Mouse (Mus musculus) CH12.LX (cell line): Measurements from ENCODE around the gene Gm867. TPM values are rescaled to one million over a fixed set of nuclear protein-coding genes. Genes with fewer than 3 reads are reported as not detected.

Source experiments
- DNase-seq: peaks from one replicate; pipeline ENCODE4 v3.0.0-alpha.2; 2013; ENCODE audit errors: extremely low read depth
- H3K27ac ChIP-seq: 2 replicates; pipeline ENCODE4 v1.5.1; 2012; ENCODE audit warnings: low read depth, mild to moderate bottlenecking, control low read depth, moderate library complexity; ENCODE audit not compliant: insufficient read depth
- H3K27me3 ChIP-seq: replicated peaks from 2 replicates; pipeline ENCODE3; 2012; ENCODE audit warnings: inconsistent platforms
- H3K36me3 ChIP-seq, 2 experiments: replicated peaks in 1 of 2; 2 replicates each; pipeline versions ENCODE3 to v1.6.1; 2012; ENCODE audit warnings: inconsistent platforms in 1 of 2, low read length in 1 of 2, mild to moderate bottlenecking in 1 of 2, mixed read lengths in 1 of 2, moderate library complexity in 1 of 2; ENCODE audit not compliant: control insufficient read depth in 1 of 2, insufficient read depth in 1 of 2
- H3K4me1 ChIP-seq, 2 experiments: 2 replicates each; pipeline ENCODE4 v1.6.1; 2012; ENCODE audit warnings: inconsistent platforms in 1 of 2, moderate library complexity in 1 of 2; ENCODE audit not compliant: insufficient read depth in 2 of 2, control insufficient read depth in 1 of 2
- H3K4me2 ChIP-seq: 2 replicates; pipeline ENCODE4 v1.6.1; 2012; ENCODE audit warnings: low read depth, mild to moderate bottlenecking, control low read depth; ENCODE audit not compliant: poor library complexity, insufficient read depth, severe bottlenecking
- H3K4me3 ChIP-seq, 3 experiments: fragments of 150-350 bp in 1 of 3; sonication (generic) in 1 of 3; replicated peaks in 1 of 3; 2 replicates each; pipeline versions ENCODE3 to v1.5.1; 2011 to 2012; ENCODE audit warnings: low read depth in 2 of 3, low read length in 2 of 3, mild to moderate bottlenecking in 2 of 3, moderate library complexity in 2 of 3, control low read depth in 1 of 3, improper control_type of control experiment in 1 of 3, inconsistent platforms in 1 of 3, mixed read lengths in 1 of 3; ENCODE audit not compliant: poor library complexity in 1 of 3
- H3K79me2 ChIP-seq: replicated peaks from 2 replicates; pipeline ENCODE4 v1.6.1; 2012; ENCODE audit warnings: mild to moderate bottlenecking, moderate library complexity; ENCODE audit not compliant: control insufficient read depth, poor library complexity, insufficient read depth, severe bottlenecking; ENCODE audit errors: extremely low read depth
- H3K9ac ChIP-seq: 2 replicates; pipeline ENCODE4 v1.6.1; 2012; ENCODE audit warnings: low read depth, mild to moderate bottlenecking, control low read depth, moderate library complexity; ENCODE audit not compliant: insufficient read depth
- H3K9me3 ChIP-seq: replicated peaks from 2 replicates; pipeline ENCODE3; 2012; ENCODE audit warnings: low read length, inconsistent platforms, mixed read lengths
- BHLHE40 ChIP-seq: IDR thresholded peaks from 2 replicates; pipeline ENCODE4 v1.6.1; 2011; ENCODE audit warnings: mild to moderate bottlenecking, low read depth, low read length, improper control_type of control experiment
- CHD1 ChIP-seq: IDR thresholded peaks from 2 replicates; pipeline ENCODE4 v1.6.1; 2012; ENCODE audit warnings: low read depth, low read length, improper control_type of control experiment, inconsistent platforms
- CHD2 ChIP-seq: IDR thresholded peaks from 2 replicates; pipeline ENCODE4 v1.6.1; 2011; ENCODE audit warnings: low read length, improper control_type of control experiment
- HCFC1 ChIP-seq: IDR thresholded peaks from 2 replicates; pipeline ENCODE4 v1.6.1; 2012; ENCODE audit warnings: low read depth, mild to moderate bottlenecking, inconsistent platforms, low read length, improper control_type of control experiment
- MAFK ChIP-seq: IDR thresholded peaks from 2 replicates; pipeline ENCODE4 v1.6.1; 2011; ENCODE audit warnings: low read length, improper control_type of control experiment; ENCODE audit not compliant: insufficient replicate concordance
- MXI1 ChIP-seq: IDR thresholded peaks from 2 replicates; pipeline ENCODE4 v1.6.1; 2011; ENCODE audit warnings: mild to moderate bottlenecking, low read depth, low read length, improper control_type of control experiment
- NELFE ChIP-seq: IDR thresholded peaks from 2 replicates; pipeline ENCODE4 v1.6.1; 2011; ENCODE audit warnings: low read depth, low read length, improper control_type of control experiment
- POLR2A ChIP-seq: IDR thresholded peaks from 2 replicates; pipeline ENCODE4 v1.6.1; 2011; ENCODE audit warnings: low read depth, mild to moderate bottlenecking, improper control_type of control experiment, low read length
- SIN3A ChIP-seq: IDR thresholded peaks from 2 replicates; pipeline ENCODE4 v1.6.1; 2012; ENCODE audit warnings: low read length, improper control_type of control experiment, inconsistent platforms
- UBTF ChIP-seq: IDR thresholded peaks from 2 replicates; pipeline ENCODE4 v1.6.1; 2012; ENCODE audit warnings: low read depth, mild to moderate bottlenecking, inconsistent platforms, low read length, improper control_type of control experiment, moderate library complexity
- dilution Hi-C: fragments of 300-500 bp; cut with MboI; formaldehyde crosslinking; loops from 2 replicates; pipeline ENCODE4 v1.14.3; 2020; ENCODE audit warnings: low sequenced_read_pairs; ENCODE audit not compliant: extremely low pct_unique_long_range_greater_than_20kb, extremely low pct_ligation_motif_present
- in situ Hi-C: fragments of 300-500 bp; cut with MboI; formaldehyde crosslinking; loops from 3 replicates; pipeline ENCODE4 v1.14.3; 2019; ENCODE audit warnings: low sequenced_read_pairs, low pct_ligation_motif_present, low pct_unique_long_range_greater_than_20kb, mixed read lengths
- polyA plus RNA-seq: library from polyadenylated mRNA; unstranded; fragments of >175 nt; gene quantifications from 2 replicates; pipeline ENCODE4 v1.2.1, GENCODE M21; 2012; ENCODE audit warnings: low read depth; ENCODE audit not compliant: insufficient read length
- total RNA-seq, 2 experiments: library from RNA; depleted of rRNA; stranded (reverse); fragments of 300-350 nt in 1 of 2; fragments of >200 nt in 1 of 2; gene quantifications; 2 replicates each; pipeline ENCODE4 v1.2.3; 2012 to 2014

Gm867 gene
- total and polyA plus RNA-seq, 3 experiments: 0.42 to 3.5 TPM; not detected in 1

- Histone ChIP-seq H3K9ac (no peak overlapping the region), H3K4me1 (peaks cover 15 to 44% of the 10 kb centered on the region in 2 experiments), H3K27ac (no peak overlapping the region), H3K79me2 (no peaks in the 10 kb centered on the region), H3K4me3 (no peak overlapping the region), H3K27me3 (peaks cover 34% of the 10 kb centered on the region)
- no peak for DNase-seq
- in situ Hi-C loops: loop anchor here (5.0 kb wide), 1 partner anchor 38 kb away; no protein-coding TSS in a partner anchor
- TF ChIP-seq MAFK (no peak), MXI1 (no peak), HCFC1 (no peak), UBTF (no peak), CHD2 (no peak)
- TF ChIP-seq, all 38 proteins: peak for 0
- Histone ChIP-seq H3K9me3 (no peaks in the 10 kb centered on the region), H3K36me3 (peaks cover 0 to 10% of the 10 kb centered on the region in 2 experiments), H3K4me2 (no peak overlapping the region)
- dilution Hi-C loops: no loop called here
Observed at GRCm38 (mm10) chr10:75934991-75935390, 5.5 kb downstream of the Gm867 start.

GRCm38 (mm10) chr10:75932891-75933290 lies 7.6 kb downstream of the Gm867 start, which contains the start of gene Chchd10:
Gene Chchd10 (plus strand): TSS chr10:75933130.
- peaks cover 0 to 2% of the 10 kb centered on the region in 2 experiments for H3K36me3 ChIP-seq
- H3K4me1 ChIP-seq: peaks cover 7 to 29% of the 10 kb centered on the region in 2 experiments
- no peaks in the 10 kb centered on the region for H3K79me2 ChIP-seq
- H3K27ac ChIP-seq: no peak within 1 kb of the TSS
- H3K4me3 ChIP-seq: peak within 1 kb of the TSS in 1 of 3 experiments; percentile 41
- peak within 1 kb of the TSS; percentile 64 for H3K4me2 ChIP-seq
- H3K9ac ChIP-seq: peak within 1 kb of the TSS; percentile 43
- no peaks in the 10 kb centered on the region for H3K9me3 ChIP-seq
- in situ Hi-C loops (no loop called here), dilution Hi-C loops (no loop called here)
- peaks cover 44% of the 10 kb centered on the region for H3K27me3 ChIP-seq
- TF ChIP-seq POLR2A (no peak), CHD1 (no peak), BHLHE40 (peak; percentile 65), NELFE (no peak), SIN3A (no peak)
- DNase-seq: no peak

DNA sequence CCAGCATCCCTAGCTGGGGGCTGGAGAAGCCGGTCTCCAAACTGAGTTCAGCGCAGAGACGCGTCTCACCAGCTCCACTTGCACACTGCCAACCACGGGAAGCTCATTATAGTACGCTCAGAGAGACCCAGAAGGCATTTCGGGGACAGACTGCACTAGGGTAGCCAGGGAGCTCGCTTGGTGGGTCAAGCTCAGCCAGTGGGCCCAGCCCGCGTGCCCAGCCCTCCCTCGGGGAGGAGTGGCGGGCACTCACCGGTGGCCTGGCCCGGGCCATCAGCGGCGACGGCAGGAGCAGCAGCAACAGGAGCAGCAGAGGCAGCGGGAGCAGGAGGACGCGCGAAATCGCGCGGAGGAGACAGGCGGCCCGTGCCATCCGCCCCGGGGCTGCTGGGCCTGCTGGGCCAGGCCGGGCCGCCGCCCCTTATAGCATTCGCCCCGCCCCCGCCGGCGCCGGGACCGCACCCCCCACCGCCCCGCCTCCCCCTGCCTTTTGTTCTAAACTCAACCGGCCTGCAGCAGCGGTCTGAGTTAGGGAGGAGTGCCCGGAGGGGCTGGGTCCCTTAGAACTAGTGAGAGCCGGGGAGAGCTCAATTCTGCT lies 8.3 kb downstream of the Gm867 start:
- no peaks in the 10 kb centered on the region for H3K9me3 ChIP-seq
- H3K79me2 ChIP-seq: no peaks in the 10 kb centered on the region
- peaks cover 44% of the 10 kb centered on the region for H3K27me3 ChIP-seq
- peaks cover 7 to 25% of the 10 kb centered on the region in 2 experiments for H3K4me1 ChIP-seq
- no peak overlapping the region for H3K27ac ChIP-seq
- H3K36me3 ChIP-seq: no peaks in the 10 kb centered on the region
- dilution Hi-C loops (no loop called here), in situ Hi-C loops (no loop called here)
- peak; percentile 12 for DNase-seq
- peak overlapping the region; percentile 64 for H3K4me2 ChIP-seq
- peak overlapping the region in 1 of 3 experiments; percentile 41 for H3K4me3 ChIP-seq
- peak overlapping the region; percentile 43 for H3K9ac ChIP-seq
- TF ChIP-seq BHLHE40 (0 out of 2 replicates have a peak, but pooled peaks have one; percentile 12), CHD1 (no peak), SIN3A (0 out of 2 replicates have a peak, but pooled peaks have one; percentile 32), POLR2A (peak; percentile 20; the same call in 1 of the 2 replicates)
